Mouse (Mus musculus): ENCODE measurements around the gene Raf1. TPM values are rescaled to one million over a fixed set of nuclear protein-coding genes. Genes with fewer than 3 reads are reported as not detected.

Raf1 gene
- total and polyA plus RNA-seq, 3 experiments = 20.9 to 78.1 (median 53.0) TPM

DNA sequence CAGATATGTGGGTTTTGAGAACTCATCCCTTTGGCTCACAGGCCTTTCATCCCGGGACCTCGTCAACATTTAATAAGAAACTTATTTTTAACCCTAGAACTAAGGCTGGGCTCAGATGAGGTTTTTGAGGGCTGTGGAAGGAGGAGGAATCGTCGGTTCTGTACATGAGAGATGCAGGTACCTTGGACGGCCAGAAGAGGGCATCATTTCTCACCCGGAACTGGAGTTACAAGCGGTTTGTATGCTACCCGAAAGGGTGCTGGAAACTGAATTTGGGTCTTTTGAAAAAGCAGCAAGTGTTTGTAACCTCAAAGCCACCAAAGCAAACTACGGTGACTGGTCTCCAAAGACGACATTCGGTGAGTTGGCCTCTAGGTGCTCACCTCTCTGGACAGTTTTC lies 24.9 kb upstream of the Raf1 start:
- TF ChIP-seq CTCF (IDR thresholded peaks at IDR 0.05; ENCODE audit: low read depth, low read length) (peak; percentile 51), GATA2 (IDR thresholded peaks at IDR 0.05; ENCODE audit: borderline replicate concordance, low read depth, low read length) (no peak), GATA1 (IDR thresholded peaks at IDR 0.05; ENCODE audit: borderline replicate concordance, low read length) (no peak), POLR2AphosphoS5 (IDR thresholded peaks at IDR 0.05; ENCODE audit: insufficient replicate concordance, low read depth, low read length) (no peak)
- no peak for ATAC-seq (ENCODE audit: extremely low read depth, insufficient number of reproducible peaks, low FRiP score, poor library complexity, severe bottlenecking)
- DNase-seq (ENCODE audit: low spot score) = no peak
- H3K4me1 ChIP-seq (ENCODE audit: insufficient read depth, low read depth, low read length) = 0 out of 2 replicates have a peak, but pooled peaks cover 5% of the 10 kb centered on the region
- no peaks in the 10 kb centered on the region for H3K9me3 ChIP-seq (replicated peaks)
- no peaks in the 10 kb centered on the region for H3K36me3 ChIP-seq (replicated peaks)
- H3K4me3 ChIP-seq (ENCODE audit: low read depth, low read length) = no peak overlapping the region
- peaks cover 19% of the 10 kb centered on the region for H3K27me3 ChIP-seq (ENCODE audit: insufficient read depth, low read length)

DNA sequence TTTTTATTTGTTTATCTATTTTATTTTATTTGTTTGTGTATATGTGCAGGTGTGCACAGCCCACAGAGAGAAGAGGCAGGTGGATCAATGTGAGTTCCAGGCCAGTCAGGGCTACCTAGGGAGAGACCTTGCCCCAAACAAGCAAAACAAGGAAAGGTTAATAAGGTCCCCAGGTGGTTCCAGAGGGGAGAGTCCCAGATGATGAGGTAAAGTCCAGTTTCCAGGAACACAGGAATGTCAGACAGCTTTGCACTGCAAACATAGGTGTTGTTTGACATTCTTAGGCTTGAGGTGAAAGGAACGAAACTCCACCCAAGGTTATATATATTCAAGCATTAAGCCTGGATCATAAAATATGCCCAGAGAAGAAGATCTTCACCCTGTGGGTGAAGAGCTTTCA lies 24.3 kb upstream of the Raf1 start:
- ATAC-seq (ENCODE audit: extremely low read depth, insufficient number of reproducible peaks, low FRiP score, poor library complexity, severe bottlenecking) (no peak), DNase-seq (ENCODE audit: low spot score) (no peak)
- peaks cover 16% of the 10 kb centered on the region for H3K27me3 ChIP-seq (ENCODE audit: insufficient read depth, low read length)
- no peaks in the 10 kb centered on the region for H3K9me3 ChIP-seq (replicated peaks)
- 0 out of 2 replicates have a peak, but pooled peaks cover 3% of the 10 kb centered on the region for H3K4me1 ChIP-seq (ENCODE audit: insufficient read depth, low read depth, low read length)
- no peaks in the 10 kb centered on the region for H3K36me3 ChIP-seq (replicated peaks)
- no peak overlapping the region for H3K4me3 ChIP-seq (ENCODE audit: low read depth, low read length)
- TF ChIP-seq CTCF (IDR thresholded peaks at IDR 0.05; ENCODE audit: low read depth, low read length) (no peak), GATA2 (IDR thresholded peaks at IDR 0.05; ENCODE audit: borderline replicate concordance, low read depth, low read length) (no peak), POLR2AphosphoS5 (IDR thresholded peaks at IDR 0.05; ENCODE audit: insufficient replicate concordance, low read depth, low read length) (no peak), TAL1 (conservative IDR thresholded peaks at IDR 0.05; ENCODE audit: low read depth, low read length) (no peak), GATA1 (IDR thresholded peaks at IDR 0.05; ENCODE audit: borderline replicate concordance, low read length) (no peak)

DNA sequence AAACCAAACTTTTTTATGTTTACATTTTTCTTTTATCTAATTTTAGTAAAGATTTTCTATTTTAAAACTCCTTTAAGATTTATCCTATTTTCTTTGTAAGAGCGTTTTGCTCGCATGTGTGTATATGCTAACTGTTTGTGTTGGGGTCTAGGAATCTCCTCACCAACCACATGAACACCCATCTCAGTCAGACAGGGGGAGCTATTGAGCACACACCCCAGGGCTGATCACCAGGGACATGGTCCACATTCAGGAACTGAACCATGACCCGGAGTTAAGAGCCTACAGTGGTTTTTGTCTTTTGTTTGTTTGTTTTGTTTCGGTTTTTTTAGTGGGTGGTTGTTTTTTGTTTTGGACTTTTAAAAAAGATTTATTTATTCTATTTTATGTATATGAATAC lies 22.3 kb upstream of the Raf1 start:
- DNase-seq (ENCODE audit: low spot score) (no peak), ATAC-seq (ENCODE audit: extremely low read depth, insufficient number of reproducible peaks, low FRiP score, poor library complexity, severe bottlenecking) (no peak)
- Histone ChIP-seq H3K4me1 (ENCODE audit: insufficient read depth, low read depth, low read length) (peaks cover 11% of the 10 kb centered on the region), H3K4me3 (ENCODE audit: low read depth, low read length) (no peak overlapping the region), H3K36me3 (replicated peaks) (no peaks in the 10 kb centered on the region), H3K9me3 (replicated peaks) (no peaks in the 10 kb centered on the region), H3K27me3 (ENCODE audit: insufficient read depth, low read length) (peaks cover 13% of the 10 kb centered on the region)
- no peak for TF ChIP-seq CTCF (IDR thresholded peaks at IDR 0.05; ENCODE audit: low read depth, low read length)
- TF ChIP-seq GATA1 (IDR thresholded peaks at IDR 0.05; ENCODE audit: borderline replicate concordance, low read length) = no peak
- no peak for TF ChIP-seq TAL1 (conservative IDR thresholded peaks at IDR 0.05; ENCODE audit: low read depth, low read length)
- no peak for TF ChIP-seq POLR2AphosphoS5 (IDR thresholded peaks at IDR 0.05; ENCODE audit: insufficient replicate concordance, low read depth, low read length)
- no peak for TF ChIP-seq GATA2 (IDR thresholded peaks at IDR 0.05; ENCODE audit: borderline replicate concordance, low read depth, low read length)

DNA sequence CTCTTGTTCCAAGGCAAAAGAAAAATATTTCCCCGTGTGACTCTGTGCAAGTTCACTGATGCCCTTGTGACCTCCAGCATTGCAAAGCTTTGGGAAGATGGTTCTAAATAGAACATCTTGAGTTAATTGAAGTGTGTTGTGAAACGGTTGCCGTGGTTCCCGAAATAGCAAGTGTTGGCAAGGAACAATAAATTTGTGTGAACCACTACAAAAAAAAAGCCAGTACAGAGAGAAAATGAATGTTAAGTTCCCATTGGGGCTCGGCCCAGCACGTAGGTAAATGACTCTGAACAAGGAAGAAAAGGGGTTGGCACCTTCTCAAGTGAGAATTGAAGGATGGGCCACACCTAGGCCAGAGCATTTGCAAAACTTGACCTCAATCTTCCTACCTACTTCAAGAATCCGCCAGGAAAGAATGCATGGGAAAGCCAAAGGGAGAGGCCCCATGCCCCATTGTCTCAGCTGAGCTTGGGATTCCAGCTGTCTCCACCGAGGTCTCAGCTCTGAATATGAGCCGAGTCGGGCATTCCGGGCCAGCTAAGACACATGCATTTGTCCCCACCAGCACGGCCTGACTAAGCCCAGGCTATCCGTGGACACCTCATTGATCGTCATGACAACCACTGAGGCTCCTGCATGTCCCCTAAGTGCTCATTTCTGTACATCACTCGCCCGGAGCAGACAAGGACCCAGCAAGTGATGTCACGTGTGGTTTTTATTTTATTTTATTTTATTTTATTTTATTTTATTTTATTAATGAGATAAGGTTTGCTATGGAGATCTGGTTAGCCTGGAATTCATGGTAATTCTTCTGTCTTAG lies 21.5 kb upstream of the Raf1 start:
- ATAC-seq (ENCODE audit: extremely low read depth, insufficient number of reproducible peaks, low FRiP score, poor library complexity, severe bottlenecking) (no peak), DNase-seq (ENCODE audit: low spot score) (no peak)
- Histone ChIP-seq H3K4me1 (ENCODE audit: insufficient read depth, low read depth, low read length) (peaks cover 18% of the 10 kb centered on the region), H3K27me3 (ENCODE audit: insufficient read depth, low read length) (peaks cover 12% of the 10 kb centered on the region), H3K9me3 (replicated peaks) (no peaks in the 10 kb centered on the region), H3K4me3 (ENCODE audit: low read depth, low read length) (no peak overlapping the region), H3K36me3 (replicated peaks) (no peaks in the 10 kb centered on the region)
- TF ChIP-seq POLR2AphosphoS5 (IDR thresholded peaks at IDR 0.05; ENCODE audit: insufficient replicate concordance, low read depth, low read length) (no peak), CTCF (IDR thresholded peaks at IDR 0.05; ENCODE audit: low read depth, low read length) (no peak), GATA1 (IDR thresholded peaks at IDR 0.05; ENCODE audit: borderline replicate concordance, low read length) (no peak), TAL1 (conservative IDR thresholded peaks at IDR 0.05; ENCODE audit: low read depth, low read length) (no peak), GATA2 (IDR thresholded peaks at IDR 0.05; ENCODE audit: borderline replicate concordance, low read depth, low read length) (no peak)

DNA sequence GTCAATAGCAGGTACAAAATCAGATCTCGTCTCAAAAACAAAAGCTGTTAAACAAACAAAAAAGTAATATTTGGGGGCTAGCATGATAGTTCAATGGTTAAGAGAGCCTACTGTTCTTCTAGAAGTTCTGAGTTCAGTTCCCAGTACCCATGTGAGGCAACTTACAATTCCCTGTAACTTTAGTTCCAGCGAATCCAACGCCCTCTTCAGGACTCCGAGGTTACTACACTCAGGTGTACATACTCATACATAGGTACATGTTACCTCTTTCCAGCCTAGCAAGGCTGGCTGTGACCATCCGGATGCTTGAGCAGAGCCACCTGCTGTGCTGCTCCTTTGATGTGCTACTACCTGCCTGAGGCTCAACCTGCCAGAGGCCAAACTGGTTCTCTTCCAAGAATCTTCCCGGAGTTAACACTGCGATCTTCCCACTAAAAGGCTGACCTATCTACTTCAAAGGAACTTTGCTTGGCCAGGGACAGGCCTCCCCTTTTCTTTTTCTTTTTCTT lies 20.3 kb upstream of the Raf1 start:
- Histone ChIP-seq H3K9me3 (replicated peaks) (no peaks in the 10 kb centered on the region), H3K27me3 (ENCODE audit: insufficient read depth, low read length) (peaks cover 10% of the 10 kb centered on the region; the same call in 1 of the 2 replicates), H3K4me1 (ENCODE audit: insufficient read depth, low read depth, low read length) (peaks cover 21% of the 10 kb centered on the region), H3K36me3 (replicated peaks) (no peaks in the 10 kb centered on the region), H3K4me3 (ENCODE audit: low read depth, low read length) (no peak overlapping the region)
- TF ChIP-seq CTCF (IDR thresholded peaks at IDR 0.05; ENCODE audit: low read depth, low read length) (no peak), GATA2 (IDR thresholded peaks at IDR 0.05; ENCODE audit: borderline replicate concordance, low read depth, low read length) (no peak), POLR2AphosphoS5 (IDR thresholded peaks at IDR 0.05; ENCODE audit: insufficient replicate concordance, low read depth, low read length) (no peak), TAL1 (conservative IDR thresholded peaks at IDR 0.05; ENCODE audit: low read depth, low read length) (no peak), GATA1 (IDR thresholded peaks at IDR 0.05; ENCODE audit: borderline replicate concordance, low read length) (no peak)
- ATAC-seq (ENCODE audit: extremely low read depth, insufficient number of reproducible peaks, low FRiP score, poor library complexity, severe bottlenecking) = no peak
- no peak for DNase-seq (ENCODE audit: low spot score)

DNA sequence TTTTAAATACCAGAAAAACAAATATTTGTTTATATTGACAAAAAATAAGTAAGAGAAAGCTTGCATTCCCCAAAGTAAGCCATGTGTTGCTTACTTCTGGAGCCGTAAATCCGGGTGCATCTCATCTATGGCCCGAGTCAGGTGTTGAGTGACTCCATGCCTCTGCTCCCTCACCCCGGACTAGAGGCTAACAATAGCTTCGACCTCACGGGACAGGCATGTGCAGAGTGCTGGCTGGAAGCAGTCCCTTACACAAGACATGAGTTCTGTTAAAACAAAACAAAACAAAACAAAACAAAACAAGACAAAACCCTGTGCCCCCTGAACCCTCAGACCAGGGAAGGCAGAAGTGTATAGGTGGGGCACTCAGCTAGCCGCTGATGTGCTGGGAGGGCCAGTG lies 18.7 kb upstream of the Raf1 start:
- no peak for ATAC-seq (ENCODE audit: extremely low read depth, insufficient number of reproducible peaks, low FRiP score, poor library complexity, severe bottlenecking)
- Histone ChIP-seq H3K9me3 (replicated peaks) (no peaks in the 10 kb centered on the region), H3K27me3 (ENCODE audit: insufficient read depth, low read length) (peaks cover 10% of the 10 kb centered on the region; the same call in 1 of the 2 replicates), H3K4me1 (ENCODE audit: insufficient read depth, low read depth, low read length) (peaks cover 26% of the 10 kb centered on the region), H3K36me3 (replicated peaks) (no peaks in the 10 kb centered on the region), H3K4me3 (ENCODE audit: low read depth, low read length) (no peak overlapping the region)
- TF ChIP-seq TAL1 (conservative IDR thresholded peaks at IDR 0.05; ENCODE audit: low read depth, low read length) (no peak), CTCF (IDR thresholded peaks at IDR 0.05; ENCODE audit: low read depth, low read length) (no peak), POLR2AphosphoS5 (IDR thresholded peaks at IDR 0.05; ENCODE audit: insufficient replicate concordance, low read depth, low read length) (no peak), GATA1 (IDR thresholded peaks at IDR 0.05; ENCODE audit: borderline replicate concordance, low read length) (no peak), GATA2 (IDR thresholded peaks at IDR 0.05; ENCODE audit: borderline replicate concordance, low read depth, low read length) (no peak)
- no peak for DNase-seq (ENCODE audit: low spot score)
